Mouse (Mus musculus) left cerebral cortex, postnatal 25 days (tissue): Measurements from ENCODE around the gene Rasgrp4. TPM values are rescaled to one million over a fixed set of nuclear protein-coding genes. Genes with fewer than 3 reads are reported as not detected.
"Not testable (repeated sequence)": the region's sequence is repeated elsewhere in the genome, so short reads cannot be mapped to it uniquely, and the experiment has no call there.

ENCODE experiments used
- DNase-seq, 2 experiments: peaks; one replicate each; pipeline ENCODE4 v3.0.0; 2022; ENCODE audit warnings: low spot score in 2 of 2, mixed read lengths in 1 of 2
- intact Hi-C: fragments of 180-260 bp; cut with DNase I; formaldehyde crosslinking; loops from one replicate; pipeline ENCODE4 v1.15.1; 2025
- total RNA-seq, 2 experiments: library from RNA; stranded (reverse); gene quantifications; 2 replicates each; pipeline ENCODE4 v1.2.3; 2021

The Rasgrp4 gene
- total RNA-seq, 2 experiments from 2014 or later: 1.1 to 1.8 TPM

GRCm38 (mm10) chr7:29170755-29171561 lies 36.3 kb downstream of the Rasgrp4 start:
- intact Hi-C loops: loop anchor here (10.0 kb wide), 1 partner anchor 124 kb away; no protein-coding TSS in a partner anchor
- no peak for DNase-seq

- DNase-seq: no peak
- intact Hi-C loops: loop anchor here (10.0 kb wide), 1 partner anchor 123 kb away; no protein-coding TSS in a partner anchor
Measured at GRCm38 (mm10) chr7:29171562-29172097, 37.0 kb downstream of the Rasgrp4 start.

- intact Hi-C loops: loop anchor here (10.0 kb wide), 1 partner anchor 122 kb away; no protein-coding TSS in a partner anchor
- DNase-seq: no peak
Measured at GRCm38 (mm10) chr7:29172390-29173016, 37.9 kb downstream of the Rasgrp4 start.

- DNase-seq: no peak
- intact Hi-C loops: loop anchor here (10.0 kb wide), 1 partner anchor 117 kb away; no protein-coding TSS in a partner anchor
Measured at GRCm38 (mm10) chr7:29178106-29178505, 43.5 kb downstream of the Rasgrp4 start.

GRCm38 (mm10) chr7:29179323-29179722 lies 44.7 kb downstream of the Rasgrp4 start:
- no peak for DNase-seq
- intact Hi-C loops: loop anchor here (10.0 kb wide), 1 partner anchor 115 kb away; no protein-coding TSS in a partner anchor

- intact Hi-C loops: loop anchor here (1.0 to 5.0 kb wide), 2 partner anchors 58 to 182 kb away; partner anchors contain the start of gene Yif1b
- peak; percentile 96 to 98 for DNase-seq
Measured at GRCm38 (mm10) chr7:29180077-29180853, 45.6 kb downstream of the Rasgrp4 start, which contains the start of gene Psmd8. Gene Psmd8 (minus strand): TSS chr7:29180701.

- intact Hi-C loops: loop anchor here (1.0 to 5.0 kb wide), 2 partner anchors 57 to 181 kb away; partner anchors contain the start of gene Yif1b
Measured at GRCm38 (mm10) chr7:29180854-29181236, 46.2 kb downstream of the Rasgrp4 start.

GRCm38 (mm10) chr7:29181323-29181722 lies 46.7 kb downstream of the Rasgrp4 start:
- intact Hi-C loops: loop anchor here (5.0 kb wide), 1 partner anchor 181 kb away; no protein-coding TSS in a partner anchor
- DNase-seq: not testable (repeated sequence)

More at GRCm38 (mm10) chr7:29180854-29181236, 46.2 kb downstream of the Rasgrp4 start:
- DNase-seq: no peak

GRCm38 (mm10) chr7:29194230-29194629 lies 59.6 kb downstream of the Rasgrp4 start:
- intact Hi-C loops, DNase-seq: not testable (repeated sequence)

- intact Hi-C loops: no loop called here
Measured at GRCm38 (mm10) chr7:29202577-29202976, 67.9 kb downstream of the Rasgrp4 start.

More at GRCm38 (mm10) chr7:29202577-29202976, 67.9 kb downstream of the Rasgrp4 start:
- no peak for DNase-seq

Other genes starting within 250 kb of the Rasgrp4 start
- 100 to 1,000 TPM; 190 to 202 TPM for gene Actn4, start 172.5 kb upstream of the Rasgrp4 start, total RNA-seq
- gene Eif3k, start 153.0 kb upstream of the Rasgrp4 start, total RNA-seq: 100 to 1,000 TPM; 175 to 185 TPM
- 1 to 10 TPM; 1.7 to 1.8 TPM for gene Map4k1, start 152.8 kb upstream of the Rasgrp4 start, total RNA-seq
- 1 to 10 TPM; 4.7 to 8.9 TPM for gene Ryr1, start 9.7 kb upstream of the Rasgrp4 start, total RNA-seq
- gene Fam98c, start 21.4 kb downstream of the Rasgrp4 start, total RNA-seq: 10 to 100 TPM; 35.9 to 40.6 TPM
- gene Ggn, start 35.4 kb downstream of the Rasgrp4 start, total RNA-seq: 1 to 10 TPM; 1.0 to 1.1 TPM
- gene Spred3, start 35.6 kb downstream of the Rasgrp4 start, total RNA-seq: 10 to 100 TPM; 52.3 to 57.9 TPM
- gene Psmd8, start 45.9 kb downstream of the Rasgrp4 start, total RNA-seq: 100 to 1,000 TPM; 137 to 145 TPM
- gene Catsperg1, start 79.2 kb downstream of the Rasgrp4 start, total RNA-seq: under 1 TPM; 0.76 to 0.99 TPM
- 1 to 10 TPM; 2.2 to 3.2 TPM for gene Kcnk6, start 97.7 kb downstream of the Rasgrp4 start, total RNA-seq
- gene Yif1b, start 103.5 kb downstream of the Rasgrp4 start, total RNA-seq: 10 to 100 TPM; 48.5 to 52.0 TPM
- not detected for gene 2200002D01Rik, start 113.6 kb downstream of the Rasgrp4 start, total RNA-seq
- 10 to 100 TPM; 21.1 to 24.4 TPM for gene Spint2, start 147.1 kb downstream of the Rasgrp4 start, total RNA-seq
- 10 to 100 TPM; 13.6 to 14.2 TPM for gene Ppp1r14a, start 154.5 kb downstream of the Rasgrp4 start, total RNA-seq
- gene Dpf1, start 169.1 kb downstream of the Rasgrp4 start, total RNA-seq: 100 to 1,000 TPM; 110 to 115 TPM